Mouse (Mus musculus): ENCODE data around the gene Dock9. TPM values are rescaled to one million over a fixed set of nuclear protein-coding genes. Genes with fewer than 3 reads are reported as not detected.

The Dock9 gene
- 7.0 and 7.1 TPM in 2 replicates for polyA plus RNA-seq (2016; fragmentation: Nextera tagmentation; extraction: Ambion mirVana)

DNA sequence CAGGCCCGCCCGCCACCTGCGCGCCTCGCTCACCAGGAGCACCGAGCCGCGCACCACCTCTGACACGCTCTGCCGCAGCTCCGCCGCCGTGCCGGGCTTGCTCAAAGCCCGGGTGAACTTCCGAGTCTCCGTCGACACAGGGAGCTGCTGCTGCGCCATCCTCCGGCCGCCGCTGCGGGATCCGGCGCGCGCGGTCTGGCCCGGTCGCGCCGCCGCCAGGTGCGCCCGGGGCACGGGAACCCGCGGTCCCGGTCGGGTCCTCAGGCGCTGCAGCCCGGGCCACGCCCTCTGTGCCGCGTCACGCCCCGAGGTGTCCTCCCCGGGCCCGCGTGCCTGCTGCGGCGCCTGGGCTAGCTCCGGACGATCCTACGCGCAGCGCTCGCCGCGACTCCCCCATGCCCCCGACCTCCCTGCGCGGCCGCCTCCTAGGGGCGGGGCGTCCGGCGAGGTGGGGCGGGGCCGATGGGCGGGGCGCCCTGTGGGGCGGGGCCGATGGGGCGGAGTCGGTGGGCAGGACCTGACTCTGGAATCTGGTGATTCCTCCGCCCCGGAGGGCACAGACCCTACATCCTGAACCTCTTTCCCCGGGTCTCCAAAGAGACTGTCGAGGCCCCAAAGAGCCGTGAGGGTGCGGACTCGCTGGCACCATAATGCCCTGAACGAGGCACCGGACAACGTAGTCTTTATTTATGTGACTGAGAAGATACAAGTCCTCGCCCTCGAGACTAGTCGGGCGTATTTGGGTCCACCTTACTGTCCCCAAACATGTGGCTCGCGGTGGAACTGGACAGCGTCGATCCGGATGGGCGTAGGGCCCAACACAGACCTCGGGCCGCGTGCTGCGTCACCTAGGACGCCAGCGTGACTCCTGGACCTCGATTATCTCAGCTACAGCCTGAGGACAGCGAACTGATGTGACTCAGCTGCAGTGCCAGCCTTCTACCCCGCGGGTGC is at the start of gene Dock9:
Gene Dock9 (minus strand): TSS at position 381 of the 954 bp plus-strand sequence.
- ATAC-seq (ENCODE audit: insufficient number of reproducible peaks, low FRiP score): peak; percentile 92
- H3K4me2 ChIP-seq: peak within 1 kb of the TSS; percentile 93
- H3K9me3 ChIP-seq (replicated peaks): no peaks in the 10 kb centered on the region
- H3K4me3 ChIP-seq: peak within 1 kb of the TSS; percentile 79
- H3K9ac ChIP-seq: peak within 1 kb of the TSS; percentile 70
- H3K27me3 ChIP-seq (replicated peaks): peaks cover 14% of the 10 kb centered on the region
- peak within 1 kb of the TSS; percentile 85 for H3K27ac ChIP-seq (ENCODE audit: poor library complexity, severe bottlenecking)
- WGBS: under 1% methylated on average over 87 of the region's 106 CpGs
- peaks cover 14% of the 10 kb centered on the region for H3K4me1 ChIP-seq (replicated peaks)
- H3K36me3 ChIP-seq: no peaks in the 10 kb centered on the region

DNA sequence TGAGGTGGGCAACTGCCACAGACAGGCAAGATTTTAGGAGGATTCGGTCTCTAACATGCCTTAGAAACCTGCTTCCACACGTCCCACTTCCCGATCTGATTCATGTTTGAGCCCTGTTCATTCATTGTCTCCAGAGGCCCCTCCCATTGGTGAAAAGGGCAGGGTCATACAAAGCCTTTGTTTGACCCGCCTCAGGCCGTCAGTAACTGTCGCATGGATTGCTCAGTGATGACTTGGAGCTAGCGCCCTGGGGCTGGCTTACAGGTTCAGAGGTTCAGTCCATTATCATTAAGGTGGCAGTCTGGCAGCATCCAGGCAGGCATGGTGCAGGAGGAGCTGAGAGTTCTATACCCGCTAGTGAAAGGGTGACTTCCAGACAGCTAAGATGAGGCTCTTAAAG is 46.8 kb upstream of the Dock9 start:
- Histone ChIP-seq H3K9ac (no peak overlapping the region), H3K27ac (ENCODE audit: poor library complexity, severe bottlenecking) (no peak overlapping the region), H3K4me3 (no peak overlapping the region), H3K4me1 (replicated peaks) (no peaks in the 10 kb centered on the region), H3K27me3 (replicated peaks) (no peaks in the 10 kb centered on the region), H3K9me3 (replicated peaks) (peaks cover 8% of the 10 kb centered on the region), H3K36me3 (no peaks in the 10 kb centered on the region), H3K4me2 (no peak overlapping the region)
- WGBS: 73% methylated on average over 8 of the region's 8 CpGs
- ATAC-seq (ENCODE audit: insufficient number of reproducible peaks, low FRiP score): no peak

DNA sequence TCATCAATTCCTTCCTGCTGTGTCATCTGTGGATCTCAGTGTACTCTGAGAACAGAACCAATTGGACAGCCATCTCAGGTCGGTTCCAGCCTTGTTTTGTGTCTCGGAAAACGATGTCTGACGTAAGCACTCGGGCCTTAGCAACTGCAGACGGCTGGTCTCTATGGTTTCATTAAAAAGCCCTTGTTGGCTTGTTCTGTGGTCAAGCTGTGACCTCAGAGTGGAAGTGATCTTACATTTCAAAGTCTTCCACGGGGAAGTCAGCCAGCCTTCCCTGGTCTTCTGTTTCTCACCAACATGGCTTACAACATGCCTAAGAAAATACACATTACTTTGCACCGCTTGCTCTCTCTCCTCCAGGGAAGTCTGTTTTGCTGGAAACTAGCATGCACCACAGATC is 42.6 kb upstream of the Dock9 start:
- H3K9ac ChIP-seq: no peak overlapping the region

DNA sequence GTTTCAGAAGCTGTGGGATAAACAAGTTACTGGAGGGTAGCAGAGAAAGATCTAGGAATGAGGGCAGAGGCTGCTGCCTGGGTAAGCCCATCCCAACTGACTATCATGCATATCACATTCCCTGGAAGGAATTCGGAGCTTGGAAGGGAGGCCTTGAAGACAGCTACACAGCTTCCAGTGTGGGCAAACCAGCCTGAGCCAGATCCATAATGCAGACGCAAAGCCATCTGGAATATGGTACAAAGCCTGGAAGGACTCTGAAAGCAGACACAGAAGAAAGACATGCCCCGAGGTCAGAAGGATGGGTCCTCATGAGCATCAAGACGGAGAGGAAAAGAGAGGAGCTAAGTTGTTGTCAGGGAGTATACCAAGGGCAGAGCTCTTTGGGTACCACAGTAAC is 40.5 kb upstream of the Dock9 start:
- H3K27me3 ChIP-seq (replicated peaks): no peaks in the 10 kb centered on the region
- no peaks in the 10 kb centered on the region for H3K36me3 ChIP-seq
- no peak overlapping the region for H3K4me2 ChIP-seq
- no peak overlapping the region for H3K9ac ChIP-seq
- no peak overlapping the region for H3K27ac ChIP-seq (ENCODE audit: poor library complexity, severe bottlenecking)
- WGBS: 78% methylated on average over 4 of the region's 4 CpGs
- no peaks in the 10 kb centered on the region for H3K4me1 ChIP-seq (replicated peaks)
- ATAC-seq (ENCODE audit: insufficient number of reproducible peaks, low FRiP score): no peak
- H3K4me3 ChIP-seq: no peak overlapping the region
- H3K9me3 ChIP-seq (replicated peaks): peaks cover 36% of the 10 kb centered on the region

More for the DNA sequence above, 42.6 kb upstream of the Dock9 start:
- Histone ChIP-seq H3K27me3 (replicated peaks) (no peaks in the 10 kb centered on the region), H3K36me3 (no peaks in the 10 kb centered on the region), H3K9me3 (replicated peaks) (peaks cover 30% of the 10 kb centered on the region), H3K4me2 (no peak overlapping the region), H3K4me1 (replicated peaks) (no peaks in the 10 kb centered on the region), H3K27ac (ENCODE audit: poor library complexity, severe bottlenecking) (no peak overlapping the region), H3K4me3 (no peak overlapping the region)
- no peak for ATAC-seq (ENCODE audit: insufficient number of reproducible peaks, low FRiP score)
- 86% methylated on average over 8 of the region's 8 CpGs for WGBS

DNA sequence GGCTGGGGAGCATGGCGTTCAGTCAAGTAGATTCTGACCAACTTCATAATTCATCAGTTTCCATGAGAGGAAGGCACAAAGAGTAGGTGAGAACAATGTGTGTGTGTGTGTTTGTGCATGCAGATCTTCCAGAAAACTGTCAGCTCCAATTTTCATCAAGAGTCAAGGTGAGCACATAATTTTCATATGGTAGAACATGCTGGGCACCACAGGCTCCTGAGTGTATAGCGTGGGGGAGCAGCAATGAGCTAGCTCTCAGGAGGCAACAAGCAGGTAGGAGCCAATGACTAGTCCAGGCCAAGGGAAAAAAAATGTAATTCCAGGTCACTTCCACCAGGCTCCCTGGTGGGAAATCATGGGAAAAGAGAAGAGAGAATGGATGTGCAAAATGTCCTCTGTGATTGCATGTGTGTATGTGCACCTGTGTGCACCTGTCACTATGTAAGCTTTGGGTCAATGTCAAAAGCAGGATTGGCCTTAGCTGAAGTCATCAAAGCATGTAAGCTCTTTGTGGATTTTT is 35.4 kb upstream of the Dock9 start:
- no peak overlapping the region for H3K4me3 ChIP-seq
- ATAC-seq (ENCODE audit: insufficient number of reproducible peaks, low FRiP score): no peak
- WGBS: 67% methylated on average over 2 of the region's 2 CpGs
- H3K9me3 ChIP-seq (replicated peaks): peaks cover 20% of the 10 kb centered on the region
- no peak overlapping the region for H3K9ac ChIP-seq
- H3K4me1 ChIP-seq (replicated peaks): no peaks in the 10 kb centered on the region
- H3K4me2 ChIP-seq: no peak overlapping the region
- H3K36me3 ChIP-seq: no peaks in the 10 kb centered on the region
- no peak overlapping the region for H3K27ac ChIP-seq (ENCODE audit: poor library complexity, severe bottlenecking)
- H3K27me3 ChIP-seq (replicated peaks): no peaks in the 10 kb centered on the region

DNA sequence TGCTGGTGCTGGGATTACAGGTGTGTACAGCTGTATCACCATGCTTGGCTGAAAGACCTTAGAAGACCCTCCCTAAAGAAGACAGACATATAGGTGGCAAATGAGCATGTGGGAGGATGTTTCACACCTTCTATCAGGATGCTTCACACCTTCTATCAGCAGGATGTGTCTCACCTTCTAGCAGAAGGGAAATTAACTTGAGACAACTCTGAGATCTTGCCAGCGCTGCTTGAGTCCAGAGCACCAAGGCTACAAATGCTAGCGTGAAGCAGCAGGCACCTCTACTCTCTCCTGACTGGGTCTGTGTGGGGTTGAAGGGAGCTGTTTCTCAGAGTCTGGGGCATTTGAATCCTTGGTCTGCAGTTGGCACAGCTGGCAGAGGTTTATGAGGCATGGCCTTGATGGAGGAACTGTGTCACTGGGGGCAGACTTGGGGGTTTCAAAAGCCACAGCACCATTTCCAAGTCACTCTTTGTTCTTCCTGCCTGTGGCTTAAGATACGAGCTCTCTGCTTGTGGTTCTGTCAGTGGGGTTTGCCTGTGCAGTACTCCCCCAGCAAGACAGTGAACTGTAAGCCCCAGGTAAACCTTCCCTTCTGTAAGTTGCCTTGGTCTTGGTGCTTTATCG is 32.3 kb upstream of the Dock9 start:
- no peak overlapping the region for H3K9ac ChIP-seq
- WGBS: 71% methylated on average over 4 of the region's 4 CpGs
- ATAC-seq (ENCODE audit: insufficient number of reproducible peaks, low FRiP score): no peak

DNA sequence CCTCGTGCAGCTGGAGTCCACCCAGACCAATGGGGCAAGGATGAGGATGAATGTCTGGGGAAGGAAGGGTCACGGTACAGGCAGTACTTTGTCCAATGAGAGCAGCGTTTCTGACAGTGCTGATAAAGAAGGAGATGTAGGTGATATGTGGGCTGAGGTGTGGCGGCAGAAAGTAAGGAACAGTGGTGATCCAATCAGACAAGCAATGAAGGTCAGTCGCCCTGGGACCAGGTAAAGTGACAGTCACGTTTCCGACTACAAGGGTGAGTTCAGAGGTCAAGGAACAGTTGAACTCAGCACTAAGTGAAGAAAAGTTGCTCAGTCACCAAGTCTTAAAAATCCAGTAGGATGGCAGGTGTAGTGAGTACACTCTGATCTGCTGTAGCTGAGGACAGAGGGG is 29.5 kb upstream of the Dock9 start:
- H3K9ac ChIP-seq: no peak overlapping the region
- 73% methylated on average over 7 of the region's 7 CpGs for WGBS

More for the DNA sequence above, 32.3 kb upstream of the Dock9 start:
- Histone ChIP-seq H3K27me3 (replicated peaks) (no peaks in the 10 kb centered on the region), H3K36me3 (no peaks in the 10 kb centered on the region), H3K4me2 (no peak overlapping the region), H3K27ac (ENCODE audit: poor library complexity, severe bottlenecking) (no peak overlapping the region), H3K9me3 (replicated peaks) (peaks cover 5% of the 10 kb centered on the region), H3K4me3 (no peak overlapping the region), H3K4me1 (replicated peaks) (peaks cover 7% of the 10 kb centered on the region; the same call in 1 of the 2 replicates)

DNA sequence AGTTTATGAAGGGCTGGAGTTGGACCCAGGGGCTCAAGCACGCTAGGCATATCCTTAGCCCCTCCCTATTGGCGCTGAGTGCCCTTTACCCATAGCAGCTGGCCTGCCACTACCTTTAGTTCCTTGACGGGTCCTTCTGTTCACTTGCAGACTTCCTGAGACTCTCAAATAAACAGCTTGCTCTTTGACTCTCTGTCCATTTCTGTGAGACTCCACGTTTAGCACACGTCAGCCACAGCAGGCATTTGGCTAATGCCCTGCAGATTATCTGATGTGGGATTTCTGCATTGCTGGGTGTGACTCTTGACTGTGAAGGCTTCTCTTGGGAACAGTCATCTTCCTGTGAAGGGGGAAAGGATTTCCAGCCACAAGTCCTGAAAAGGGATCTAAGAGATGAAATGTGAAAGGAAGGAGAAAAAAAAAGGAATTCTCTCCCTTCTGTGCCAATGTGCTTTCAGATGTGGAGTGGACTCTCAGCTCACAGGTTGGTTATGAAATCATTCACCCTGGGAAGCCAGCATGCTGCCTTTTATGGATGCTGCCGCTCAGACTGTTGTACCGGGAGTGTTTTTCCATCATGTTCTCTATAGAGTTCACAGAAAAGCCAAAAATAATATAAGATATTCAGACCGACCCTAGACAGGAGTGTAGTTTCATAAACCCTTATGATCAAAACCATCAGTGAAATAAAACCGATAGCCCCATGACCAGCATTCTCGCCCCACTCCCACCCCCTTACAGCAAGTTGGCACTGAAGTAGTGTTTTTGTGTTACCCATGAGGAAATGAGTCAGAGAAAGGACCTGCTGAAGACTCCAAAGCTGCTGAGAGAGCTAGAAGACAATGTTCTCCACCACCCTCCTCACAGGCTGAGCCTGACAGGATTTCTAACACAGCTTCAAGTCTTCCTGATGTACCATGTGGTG is 28.1 kb upstream of the Dock9 start:
- Histone ChIP-seq H3K4me3 (no peak overlapping the region), H3K27me3 (replicated peaks) (no peaks in the 10 kb centered on the region), H3K9ac (no peak overlapping the region), H3K36me3 (no peaks in the 10 kb centered on the region), H3K4me1 (replicated peaks) (peaks cover 14% of the 10 kb centered on the region), H3K27ac (ENCODE audit: poor library complexity, severe bottlenecking) (no peak overlapping the region), H3K9me3 (replicated peaks) (peaks cover 2% of the 10 kb centered on the region; the same call in 1 of the 2 replicates), H3K4me2 (no peak overlapping the region)
- no peak for ATAC-seq (ENCODE audit: insufficient number of reproducible peaks, low FRiP score)
- 59% methylated on average over 10 of the region's 10 CpGs for WGBS

More for the DNA sequence above, 29.5 kb upstream of the Dock9 start:
- no peaks in the 10 kb centered on the region for H3K36me3 ChIP-seq
- peaks cover 2% of the 10 kb centered on the region; the same call in 1 of the 2 replicates for H3K9me3 ChIP-seq (replicated peaks)
- no peak overlapping the region for H3K4me2 ChIP-seq
- no peak overlapping the region for H3K4me3 ChIP-seq
- no peaks in the 10 kb centered on the region for H3K27me3 ChIP-seq (replicated peaks)
- peaks cover 14% of the 10 kb centered on the region for H3K4me1 ChIP-seq (replicated peaks)
- no peak for ATAC-seq (ENCODE audit: insufficient number of reproducible peaks, low FRiP score)
- no peak overlapping the region for H3K27ac ChIP-seq (ENCODE audit: poor library complexity, severe bottlenecking)

DNA sequence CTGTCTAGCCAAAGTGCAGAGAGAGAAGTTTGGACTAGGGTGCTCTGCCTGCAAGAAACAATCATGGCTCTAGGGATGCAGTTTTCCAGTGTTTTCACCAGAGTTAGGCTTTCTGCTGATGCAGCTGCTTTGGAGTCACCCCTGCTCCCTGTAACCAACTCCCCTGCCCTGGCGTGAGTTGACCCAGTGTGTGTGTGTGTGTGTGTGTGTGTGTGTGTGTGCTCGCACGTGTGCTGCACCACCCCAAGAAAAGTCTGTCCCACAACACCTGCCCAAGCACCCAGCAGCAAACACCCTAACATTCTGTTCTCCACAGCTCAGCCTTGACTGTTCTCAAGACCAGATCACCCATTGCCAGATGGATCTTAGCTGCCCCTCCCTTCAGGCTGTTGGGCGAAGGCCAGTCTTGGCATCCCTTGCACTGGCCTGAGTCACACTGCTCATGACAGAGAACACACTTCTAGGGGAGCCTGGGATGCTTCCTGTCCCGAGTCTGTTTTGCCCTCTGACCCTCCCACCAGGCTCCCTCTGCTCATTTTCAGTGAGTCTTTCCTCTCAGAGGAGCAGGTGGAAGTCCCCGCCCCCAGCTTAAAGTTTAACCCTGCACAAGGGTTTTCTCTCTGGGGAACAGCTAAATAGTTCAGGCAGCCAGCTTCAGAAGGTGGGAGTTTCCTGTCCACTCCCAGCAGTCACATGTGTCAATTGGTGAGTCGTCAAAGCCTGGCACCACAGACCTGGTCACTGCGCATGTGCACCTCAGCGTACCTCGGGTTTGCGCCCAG is 26.9 kb upstream of the Dock9 start:
- no peaks in the 10 kb centered on the region for H3K36me3 ChIP-seq
- no peak overlapping the region for H3K4me2 ChIP-seq
- H3K4me3 ChIP-seq: no peak overlapping the region
- no peak overlapping the region for H3K9ac ChIP-seq
- H3K27ac ChIP-seq (ENCODE audit: poor library complexity, severe bottlenecking): no peak overlapping the region
- H3K4me1 ChIP-seq (replicated peaks): peaks cover 14% of the 10 kb centered on the region
- WGBS: 66% methylated on average over 11 of the region's 11 CpGs
- ATAC-seq (ENCODE audit: insufficient number of reproducible peaks, low FRiP score): peak; percentile 72
- no peaks in the 10 kb centered on the region for H3K27me3 ChIP-seq (replicated peaks)
- peaks cover 2% of the 10 kb centered on the region; the same call in 1 of the 2 replicates for H3K9me3 ChIP-seq (replicated peaks)

DNA sequence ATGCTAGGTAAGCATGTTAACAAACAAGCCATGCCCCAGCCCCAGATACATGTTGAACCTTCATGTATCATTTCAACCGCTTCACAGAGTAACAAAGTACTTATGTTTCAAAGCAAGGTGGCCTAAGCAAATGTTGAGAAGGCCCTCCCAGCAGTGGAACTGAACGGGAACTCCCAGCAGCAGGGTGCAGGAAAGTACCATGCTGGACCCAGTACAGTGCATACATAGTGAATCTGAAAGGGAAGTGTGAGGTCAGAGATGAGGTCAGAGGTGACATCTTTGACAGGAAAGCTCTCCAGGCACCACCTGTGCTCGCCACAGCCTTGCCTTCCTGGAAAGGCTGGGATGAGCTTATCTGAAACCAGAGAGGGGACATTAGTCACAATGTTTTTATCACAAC is 25.4 kb upstream of the Dock9 start:
- no peak overlapping the region for H3K4me2 ChIP-seq
- H3K4me1 ChIP-seq (replicated peaks): peaks cover 14% of the 10 kb centered on the region
- no peak overlapping the region for H3K27ac ChIP-seq (ENCODE audit: poor library complexity, severe bottlenecking)
- ATAC-seq (ENCODE audit: insufficient number of reproducible peaks, low FRiP score): no peak
- no peak overlapping the region for H3K9ac ChIP-seq
- H3K36me3 ChIP-seq: no peaks in the 10 kb centered on the region
- H3K9me3 ChIP-seq (replicated peaks): no peaks in the 10 kb centered on the region
- WGBS: 66% methylated on average over 3 of the region's 3 CpGs
- H3K4me3 ChIP-seq: no peak overlapping the region
- H3K27me3 ChIP-seq (replicated peaks): no peaks in the 10 kb centered on the region

Measured in heart, embryonic 12.5 days (tissue).